Mouse (Mus musculus): ENCODE results near the gene Adamts7. TPM values are rescaled to one million over a fixed set of nuclear protein-coding genes. Genes with fewer than 3 reads are reported as not detected.

The Adamts7 gene
- total and polyA plus RNA-seq, 3 experiments, result 2.5 to 10.9 (median 6.1) TPM

DNA sequence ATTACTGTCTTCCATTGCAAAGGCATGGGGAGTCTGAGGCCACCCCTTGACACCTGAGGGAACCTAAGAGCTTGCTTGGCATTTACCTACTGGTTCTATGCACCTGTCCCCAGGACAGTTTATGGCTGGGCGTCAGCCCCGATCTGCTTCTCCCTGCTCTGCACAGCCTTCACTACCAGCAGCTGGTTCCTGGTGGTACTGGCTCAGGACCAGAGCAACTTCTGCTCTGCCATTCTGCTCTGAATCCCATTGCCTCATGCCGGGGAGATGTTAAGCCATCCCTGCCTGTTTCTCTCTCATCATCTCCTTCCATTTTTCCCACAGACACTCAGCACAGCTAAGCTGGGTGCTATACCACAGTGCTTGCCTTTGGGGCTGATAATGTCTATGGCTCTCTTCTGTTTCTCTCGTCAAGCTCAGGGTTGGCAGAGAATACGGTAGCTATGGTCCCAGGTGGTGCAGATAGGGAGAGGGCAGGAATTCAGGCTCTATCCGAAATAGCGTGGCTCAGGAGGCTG, 35.1 kb downstream of the Adamts7 start:
- DNase-seq, result no peak

DNA sequence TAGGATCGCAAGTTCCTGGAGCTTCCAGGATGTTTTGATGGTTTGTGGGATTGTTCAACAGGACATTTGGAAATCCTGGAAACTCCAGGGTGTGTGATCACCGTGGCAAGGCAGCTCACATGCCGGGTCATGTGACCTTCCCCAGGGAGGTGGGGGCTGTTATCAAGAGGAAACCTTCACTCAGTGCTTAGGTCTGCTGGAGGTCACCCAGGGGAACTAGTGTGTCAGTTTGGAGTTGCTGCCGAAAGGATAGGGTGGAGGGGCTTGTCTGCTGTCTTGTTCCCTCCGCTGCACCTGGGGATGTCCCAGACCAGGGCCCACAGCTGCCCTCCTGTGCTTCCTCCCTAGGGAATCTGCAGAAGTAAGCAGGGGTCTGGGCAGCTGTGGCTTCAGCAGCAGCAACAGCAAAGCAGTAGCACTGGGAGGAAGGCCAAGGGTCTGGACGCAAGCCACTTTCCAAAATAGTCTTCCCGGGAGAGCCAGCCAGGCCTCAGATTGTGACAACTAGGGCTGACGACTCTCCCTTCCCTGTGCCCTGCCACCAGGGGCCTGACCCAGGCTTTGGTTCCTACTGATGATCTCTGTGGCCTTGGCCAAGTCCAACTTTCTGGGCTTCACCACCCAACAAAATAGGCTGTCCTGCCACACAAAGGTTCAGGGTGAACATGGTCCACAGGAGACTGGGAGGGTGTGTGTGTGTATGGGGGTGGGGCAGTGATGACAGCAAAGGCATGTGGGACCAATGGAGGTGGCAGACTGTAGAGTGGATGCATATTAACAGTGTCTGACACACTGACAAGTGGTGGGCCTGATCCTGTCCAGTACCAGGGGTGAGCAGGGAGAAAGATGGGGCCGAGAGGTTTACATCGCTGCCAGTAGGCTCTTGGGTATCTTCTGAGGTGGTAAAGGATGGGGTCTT, 35.9 kb downstream of the Adamts7 start:
- DNase-seq, result peak; percentile 85

DNA sequence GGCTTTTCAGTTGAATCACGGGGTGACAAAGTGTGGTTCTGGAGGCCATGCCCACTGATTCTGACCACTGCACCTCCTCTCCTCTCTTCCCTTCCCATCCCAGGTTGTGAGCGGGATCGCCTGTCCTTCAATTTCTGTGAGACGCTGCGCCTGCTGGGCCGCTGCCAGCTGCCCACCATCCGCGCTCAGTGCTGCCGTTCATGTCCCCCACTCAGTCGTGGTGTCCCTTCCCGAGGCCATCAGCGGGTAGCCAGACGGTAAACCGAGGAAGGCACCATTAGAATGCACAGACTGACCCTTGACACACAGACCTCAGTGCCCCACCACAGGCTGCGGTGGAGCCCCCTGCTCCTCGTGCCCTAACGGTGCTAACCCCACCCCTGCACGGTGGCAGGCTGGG, 36.7 kb downstream of the Adamts7 start:
- DNase-seq, result no peak

DNA sequence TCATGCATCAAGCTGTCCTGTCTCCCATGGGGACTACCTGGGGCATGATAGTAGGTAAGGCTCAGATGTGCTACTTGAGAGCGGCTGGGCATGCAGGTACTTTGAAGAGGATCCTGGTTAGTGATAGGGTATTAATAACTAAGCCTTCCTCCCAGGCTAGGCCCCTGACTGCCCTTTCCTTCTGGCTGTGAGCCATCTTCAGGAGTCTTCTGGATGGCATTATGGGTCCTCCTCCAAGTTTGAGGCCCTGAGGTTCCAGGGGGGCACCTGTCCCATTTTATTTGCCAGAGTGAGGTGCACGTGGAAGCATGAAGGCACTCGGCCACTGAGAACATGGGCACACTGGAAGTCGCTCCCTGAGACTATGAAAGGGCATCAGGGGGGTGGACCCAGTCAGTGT, 37.6 kb downstream of the Adamts7 start:
- DNase-seq, result no peak

DNA sequence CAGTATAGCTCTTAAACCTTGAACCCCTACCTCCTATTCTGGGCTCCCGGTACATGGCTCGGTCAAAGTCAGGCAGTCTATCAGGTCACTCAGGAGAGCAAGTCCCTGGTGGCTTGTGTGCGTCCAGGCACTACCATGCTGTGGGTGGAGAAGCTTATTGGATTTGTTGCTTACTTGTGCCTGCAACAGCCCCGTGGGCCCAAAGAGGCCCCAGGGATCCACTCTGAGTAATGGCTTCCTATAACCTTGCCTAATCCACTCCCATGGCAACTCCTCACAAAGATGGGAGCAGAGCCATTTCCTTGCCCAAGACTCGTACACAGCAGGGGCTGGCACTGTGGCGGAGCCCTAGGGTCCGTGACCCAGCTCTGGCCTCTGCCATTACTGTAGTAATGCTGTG, 38.2 kb downstream of the Adamts7 start:
- peak; percentile 48 for DNase-seq

DNA sequence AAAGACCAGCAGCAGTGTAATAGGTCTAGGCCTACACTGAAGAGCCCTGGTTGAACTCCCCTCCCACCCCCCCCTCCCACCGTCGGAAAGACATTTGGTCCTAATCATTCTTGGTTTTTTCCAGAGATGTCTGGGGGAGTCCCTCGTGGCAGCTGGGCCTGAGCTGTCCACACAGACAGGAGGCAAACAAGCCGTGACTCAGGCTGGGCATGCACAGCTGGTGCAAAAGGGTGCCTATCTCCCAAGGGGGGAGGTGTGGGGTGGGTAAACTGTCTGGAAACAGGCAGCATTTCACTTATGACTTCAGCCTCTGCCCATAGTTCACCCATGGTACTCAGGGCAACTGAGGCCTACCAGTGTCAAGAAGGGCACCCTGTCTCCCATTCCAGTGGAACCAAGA, 38.7 kb downstream of the Adamts7 start:
- peak; percentile 31 for DNase-seq

DNA sequence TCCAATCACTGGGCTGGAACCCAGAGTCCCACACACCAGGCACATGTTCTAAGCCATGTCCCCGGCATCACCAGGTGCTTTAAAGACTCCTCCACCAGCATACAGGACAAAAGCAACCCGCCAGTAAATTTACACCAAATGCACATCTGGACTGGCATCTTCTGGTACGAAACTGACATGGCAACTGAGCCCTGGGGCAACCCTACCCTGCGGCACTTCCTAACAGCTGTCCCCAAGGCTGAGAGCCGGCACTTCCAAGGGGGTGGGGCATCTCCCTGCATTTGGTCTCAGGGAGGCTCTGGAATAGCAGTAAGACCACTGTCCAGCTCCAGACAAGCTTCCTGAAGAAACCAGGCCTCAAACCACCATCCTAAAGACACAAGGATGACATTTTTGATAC, 40.4 kb downstream of the Adamts7 start:
- DNase-seq, result no peak

DNA sequence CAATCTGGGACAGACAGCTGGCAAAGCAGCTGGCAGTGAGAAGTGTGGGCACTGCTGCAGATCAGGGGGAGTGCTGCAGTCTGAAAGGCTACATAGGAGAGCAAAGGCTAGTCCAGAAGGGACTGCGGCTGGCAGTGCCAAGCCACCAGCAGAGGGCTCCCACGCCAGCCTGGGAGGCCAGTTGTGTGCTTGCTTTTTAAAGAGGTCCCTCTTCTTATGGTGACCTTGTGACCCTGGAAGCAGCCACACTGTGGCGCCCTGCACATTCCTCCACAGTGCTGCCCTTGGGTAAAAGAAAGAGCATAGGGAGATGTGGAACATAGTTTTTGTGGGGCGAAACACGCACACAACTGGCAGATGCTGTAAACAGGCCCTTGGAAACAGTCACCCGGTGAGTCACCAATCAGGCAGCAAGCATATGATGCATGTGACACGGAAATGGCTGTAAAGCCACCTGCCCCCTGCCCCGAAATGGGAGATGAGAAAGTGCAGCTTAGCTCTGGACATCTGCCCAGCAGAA, 41.6 kb downstream of the Adamts7 start:
- peak; percentile 66 for DNase-seq

DNA sequence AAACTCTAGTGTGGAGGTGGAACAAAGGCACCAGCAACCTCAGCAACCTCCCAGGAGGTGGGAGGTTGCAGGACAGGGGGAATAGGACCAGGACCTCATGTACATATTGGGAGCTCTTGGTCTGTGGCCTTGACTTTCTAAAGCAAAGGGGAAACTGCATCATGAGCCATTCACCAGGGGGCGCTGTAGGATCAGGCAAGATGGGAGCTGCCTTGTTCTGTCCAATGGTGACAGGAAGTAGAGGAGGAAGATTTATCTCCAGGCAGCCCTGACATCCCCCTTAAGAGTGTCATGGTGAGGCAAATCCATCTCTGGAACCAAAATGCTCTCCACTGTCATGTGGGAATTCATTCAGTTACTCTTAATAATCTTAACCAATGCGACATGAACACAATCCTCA, 43.6 kb downstream of the Adamts7 start:
- DNase-seq, result peak; percentile 83

DNA sequence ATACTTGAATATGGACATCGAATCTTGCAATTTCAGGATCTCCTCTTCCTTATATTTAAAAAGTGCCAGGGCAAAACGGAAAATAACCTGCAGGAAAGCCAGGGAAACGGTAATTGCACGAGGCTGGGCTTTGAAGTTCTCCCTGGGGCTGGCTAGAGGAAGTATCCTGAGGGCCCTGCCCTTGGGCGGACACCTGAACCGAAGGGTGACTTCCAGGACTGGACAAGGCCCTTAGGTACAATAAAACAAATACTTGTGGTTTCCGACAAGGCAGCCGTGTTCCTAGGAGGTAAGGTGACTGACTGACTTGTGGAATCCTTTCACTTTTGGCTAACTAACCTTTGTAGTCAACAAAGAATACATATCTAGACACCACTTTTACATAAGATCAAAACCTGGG, 44.9 kb downstream of the Adamts7 start:
- DNase-seq, result no peak

DNA sequence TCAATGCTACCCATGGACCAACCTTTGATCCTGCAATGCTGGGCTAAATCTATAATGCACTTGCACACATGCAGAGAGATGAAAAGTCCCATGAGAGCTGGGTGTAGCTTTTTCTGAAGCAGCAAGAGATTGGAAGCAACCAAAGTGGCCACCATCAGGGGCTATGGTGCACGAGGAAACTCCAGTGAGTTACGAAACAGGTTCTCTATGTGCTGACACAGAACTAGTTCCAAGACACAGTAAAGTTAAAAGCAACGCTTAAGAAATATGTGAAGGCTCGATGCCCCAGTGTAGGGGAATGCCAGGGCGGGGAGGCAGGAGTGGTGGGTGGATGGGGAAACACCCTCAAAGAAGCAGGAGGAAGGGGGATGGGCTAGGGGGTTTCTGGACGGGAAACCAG, 45.8 kb downstream of the Adamts7 start:
- DNase-seq, result no peak

DNA sequence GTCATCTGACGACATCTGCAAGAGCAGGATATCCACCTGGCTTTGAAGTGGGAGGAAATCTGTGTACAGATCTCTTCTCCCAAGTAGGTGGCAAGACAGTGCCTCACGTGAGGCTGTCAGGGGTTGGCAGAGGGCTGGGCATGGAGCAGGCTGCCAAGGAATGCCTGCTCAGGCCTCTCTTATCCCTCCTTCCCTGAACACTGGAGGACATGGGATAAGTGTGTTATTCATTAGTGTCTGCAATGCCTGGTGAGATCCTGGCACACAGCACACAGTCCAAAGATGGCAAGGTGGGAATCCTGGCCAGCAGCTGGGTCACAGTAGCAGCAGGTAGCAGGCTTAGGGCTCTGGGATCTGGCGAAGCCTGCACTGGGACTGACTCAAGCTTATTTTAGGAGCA, 50.3 kb downstream of the Adamts7 start:
- DNase-seq, result no peak

DNA sequence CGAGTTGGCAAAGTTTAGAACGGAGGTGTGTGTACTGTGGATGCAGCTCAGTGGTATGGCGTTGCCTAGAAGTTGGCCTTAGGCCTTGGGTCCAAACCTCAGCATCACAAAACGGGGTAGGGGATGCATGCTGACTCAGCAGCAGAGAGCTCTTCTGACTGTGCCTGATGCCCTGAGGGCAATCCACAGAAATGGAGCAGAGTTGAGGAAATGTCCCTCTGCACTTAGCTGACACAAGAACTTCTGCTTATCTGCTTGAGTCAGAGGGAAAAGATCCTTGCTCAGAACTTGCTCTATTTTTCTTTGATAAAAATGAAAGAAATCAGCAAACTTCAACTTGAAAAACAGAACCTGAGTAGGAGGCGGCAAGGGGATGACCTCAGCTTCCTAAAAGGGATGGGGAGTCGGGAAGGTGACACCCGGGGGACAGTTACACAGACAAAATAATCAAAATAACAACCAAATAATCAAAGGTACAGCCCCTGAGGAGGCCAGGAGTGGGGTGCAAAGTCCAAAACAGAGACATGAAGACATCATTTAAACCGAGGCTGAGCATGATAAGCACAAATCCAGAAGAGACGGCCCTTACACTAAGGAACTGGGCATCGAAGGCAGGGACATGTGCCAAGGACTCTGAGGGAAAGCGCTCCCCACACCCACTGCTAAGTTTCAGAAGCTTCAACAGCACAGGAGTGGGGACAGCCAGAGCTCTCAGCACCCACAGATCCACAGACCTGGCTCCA, 53.6 kb downstream of the Adamts7 start:
- DNase-seq, result no peak

DNA sequence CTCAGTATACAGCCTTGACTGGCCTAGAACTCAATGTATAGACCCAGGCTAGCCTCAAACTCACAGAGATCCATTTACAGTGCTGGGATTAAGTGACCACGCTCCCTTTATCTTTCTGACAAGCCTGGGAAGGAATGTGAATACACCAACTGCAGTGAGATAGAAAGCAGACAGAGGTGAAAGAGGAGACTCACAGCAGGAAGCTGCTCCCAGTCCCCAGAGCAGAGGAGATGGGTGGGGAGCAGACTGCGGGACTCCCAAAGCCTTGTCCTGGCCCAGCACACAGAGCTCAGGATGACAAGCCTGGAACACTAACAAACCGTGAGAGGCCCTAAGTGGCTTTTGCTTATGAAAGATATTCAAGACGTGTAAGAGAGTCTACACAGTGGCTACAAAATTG, 54.6 kb downstream of the Adamts7 start:
- DNase-seq, result no peak

DNA sequence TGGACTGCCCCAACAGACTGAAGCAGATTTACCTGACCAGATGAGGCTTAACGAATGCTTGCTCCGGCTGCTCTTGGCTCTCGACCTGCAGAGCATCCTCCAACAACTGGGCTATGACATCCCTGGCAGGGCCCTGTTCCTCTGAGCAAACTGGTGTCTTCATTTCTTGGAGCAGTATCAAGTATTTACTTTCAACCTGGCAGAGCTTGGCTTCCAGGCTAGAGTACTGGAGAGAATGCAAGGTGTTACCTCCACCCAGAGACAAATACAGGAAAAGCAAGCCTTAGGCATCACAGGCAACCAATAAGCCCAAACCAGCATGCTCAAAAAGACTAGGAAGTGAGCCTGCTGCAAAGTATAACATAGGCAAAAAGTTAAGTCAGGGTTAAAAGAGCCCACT, 59.4 kb downstream of the Adamts7 start:
- no peak for DNase-seq

DNA sequence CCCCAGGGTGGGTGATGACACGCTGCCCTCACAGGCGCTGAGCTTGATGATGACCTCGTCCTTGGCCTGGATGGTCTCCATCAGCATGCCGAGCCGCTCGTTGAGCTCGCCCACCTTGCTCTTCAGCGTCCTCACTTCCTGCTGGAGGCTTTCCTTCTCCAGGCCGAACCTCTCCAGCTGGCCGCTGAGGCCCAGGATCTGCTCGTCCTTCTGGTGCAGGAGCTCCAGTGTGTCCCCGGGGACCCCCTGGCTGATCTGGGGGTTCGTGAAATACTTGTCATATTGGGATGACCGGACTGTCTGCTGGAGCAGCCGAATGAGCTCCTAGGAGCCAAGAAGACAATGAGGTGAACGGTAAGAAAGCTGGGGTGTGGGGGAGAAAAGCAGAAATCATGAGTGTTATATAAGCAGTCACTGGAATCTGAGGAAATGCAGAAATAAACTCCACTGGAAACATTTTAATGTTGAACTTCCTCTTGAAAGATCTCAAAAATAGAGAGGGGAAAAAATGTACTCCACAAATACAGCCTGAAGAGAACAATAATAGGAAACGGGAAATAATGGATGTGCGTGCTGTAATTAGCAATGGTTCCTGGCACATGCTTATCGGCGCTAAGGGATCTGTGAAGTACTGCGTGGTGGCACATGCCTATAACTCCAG, 63.3 kb downstream of the Adamts7 start:
- DNase-seq, result peak; percentile 13

DNA sequence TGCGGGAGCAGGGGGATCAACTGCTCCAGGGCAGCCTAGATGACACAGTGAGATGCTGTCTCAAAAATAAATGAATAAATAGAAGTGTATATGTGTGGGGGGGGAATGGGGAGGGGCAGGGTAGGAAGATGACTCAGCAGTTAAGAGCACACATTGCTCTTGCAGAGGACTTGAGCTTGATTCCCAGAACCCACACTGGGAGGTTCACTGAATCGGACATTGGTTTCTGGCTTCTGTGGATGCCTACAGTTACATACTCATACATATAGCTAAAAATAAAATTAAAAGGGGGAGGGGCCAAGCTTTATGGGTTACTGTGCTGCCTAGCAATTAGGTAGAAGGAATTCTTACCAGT, 63.9 kb downstream of the Adamts7 start:
- DNase-seq, result no peak

DNA sequence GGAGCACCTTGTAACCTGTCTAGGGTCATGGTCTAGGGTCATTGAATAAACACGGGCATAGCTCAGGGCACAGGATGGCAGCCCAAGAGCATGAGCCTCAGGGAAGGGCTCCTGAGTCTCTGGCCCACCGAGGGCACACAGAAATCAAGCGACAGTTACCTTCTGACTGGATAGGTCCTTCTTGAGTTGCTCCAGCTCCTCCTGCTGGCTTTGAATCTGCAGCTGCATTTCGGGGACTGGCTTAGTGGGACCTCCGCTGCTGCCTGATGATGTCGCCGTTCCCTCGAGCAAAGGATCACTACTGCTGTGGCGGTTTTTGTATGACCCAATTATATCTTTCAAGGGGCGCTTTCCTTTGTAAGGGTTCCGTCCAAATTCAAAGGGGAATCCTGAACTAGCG, 64.3 kb downstream of the Adamts7 start:
- DNase-seq, result peak; percentile 24

DNA sequence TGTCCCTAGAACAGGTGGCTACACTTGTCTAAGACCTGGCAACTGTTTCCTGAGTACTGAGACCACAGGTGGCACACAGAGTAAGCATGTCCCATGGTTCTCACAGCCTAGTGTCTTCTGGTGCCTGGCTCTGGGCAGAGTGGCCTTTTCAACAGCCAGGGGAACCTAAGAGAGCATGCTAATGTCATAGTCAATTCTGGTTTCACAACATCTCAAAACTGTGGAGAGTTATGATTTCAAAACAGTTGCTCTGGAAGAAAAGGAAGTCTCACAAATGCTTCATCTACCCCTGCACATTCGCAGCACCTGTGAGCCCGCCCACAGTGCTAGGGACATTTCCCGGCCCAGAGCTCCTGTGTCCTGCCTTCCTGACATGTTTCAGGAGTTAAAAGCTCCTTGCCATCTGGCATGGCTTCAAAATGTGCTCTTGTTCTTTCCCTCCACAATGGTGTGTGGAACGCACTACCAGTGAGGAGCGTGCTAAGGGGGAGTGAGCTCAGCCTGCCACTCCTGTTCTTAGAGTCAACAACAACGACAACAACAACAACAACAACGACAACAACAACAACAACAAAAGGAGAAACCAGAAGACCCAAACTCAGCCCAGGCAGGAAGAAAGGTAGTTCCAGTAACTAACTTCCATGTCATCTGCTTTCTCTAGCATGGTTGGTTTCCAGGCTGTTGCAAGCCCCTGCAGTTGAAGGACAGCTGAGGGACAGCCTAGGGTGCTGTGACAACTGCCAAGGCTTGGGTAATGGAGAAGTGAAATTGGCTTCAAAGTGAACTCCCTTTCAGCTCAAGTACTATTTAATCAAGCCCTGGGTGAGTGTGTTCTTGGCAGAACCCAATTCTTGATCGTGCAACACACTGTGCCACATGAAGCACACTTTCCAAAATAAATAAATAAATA, 70.2 kb downstream of the Adamts7 start:
- DNase-seq, result peak; percentile 23

DNA sequence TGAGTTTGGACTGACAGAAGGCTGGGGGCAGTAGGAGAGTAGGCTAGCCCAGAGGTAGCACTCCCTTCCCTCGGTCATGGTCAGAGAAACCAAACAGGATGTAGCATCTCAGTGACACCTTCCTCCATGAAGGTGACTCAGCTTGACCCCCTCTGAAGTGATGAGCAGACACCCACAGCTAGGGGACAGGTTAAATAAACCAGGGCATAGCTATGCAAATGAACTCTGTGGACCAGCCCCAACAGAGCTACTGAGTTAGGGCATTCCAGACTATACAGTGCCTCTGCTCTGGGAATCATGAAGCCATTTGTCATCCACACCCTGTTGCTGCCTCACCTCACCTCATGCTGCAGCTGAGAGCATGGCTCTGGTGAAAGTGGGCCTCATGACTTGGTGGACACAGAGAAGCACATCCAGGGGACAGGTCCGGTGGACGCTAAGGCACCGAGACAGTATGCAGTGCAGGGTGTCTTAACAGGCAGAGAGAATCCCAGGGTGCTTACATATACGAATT, 71.1 kb downstream of the Adamts7 start:
- DNase-seq, result no peak

DNA sequence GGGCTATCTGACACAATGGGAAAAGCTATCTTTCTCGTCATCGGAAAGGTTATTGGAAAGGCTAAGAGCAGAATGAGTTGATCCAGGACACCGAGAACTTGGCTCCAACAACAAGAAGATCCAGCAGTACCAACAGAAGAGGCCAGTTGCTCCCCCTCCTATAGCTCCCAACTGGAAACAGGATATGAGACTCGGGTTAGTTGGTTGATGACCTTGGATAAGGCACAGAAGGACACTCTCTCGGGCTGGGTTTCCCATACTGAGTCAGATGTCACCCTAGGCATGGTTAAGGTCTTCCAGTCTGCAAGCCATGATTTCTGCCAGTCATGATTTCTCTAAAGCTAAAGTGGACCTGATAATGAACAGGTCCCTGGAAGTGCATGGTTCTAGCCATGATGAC, 71.9 kb downstream of the Adamts7 start:
- peak; percentile 61 for DNase-seq
